Mouse (Mus musculus) kidney, adult 8-10 months (tissue): ENCODE results near the gene Kirrel3.

ENCODE experiments used
- DNase-seq, 2 experiments: peaks; one replicate each; pipeline ENCODE4 v3.0.0; 2022

Gene Kirrel3

DNA sequence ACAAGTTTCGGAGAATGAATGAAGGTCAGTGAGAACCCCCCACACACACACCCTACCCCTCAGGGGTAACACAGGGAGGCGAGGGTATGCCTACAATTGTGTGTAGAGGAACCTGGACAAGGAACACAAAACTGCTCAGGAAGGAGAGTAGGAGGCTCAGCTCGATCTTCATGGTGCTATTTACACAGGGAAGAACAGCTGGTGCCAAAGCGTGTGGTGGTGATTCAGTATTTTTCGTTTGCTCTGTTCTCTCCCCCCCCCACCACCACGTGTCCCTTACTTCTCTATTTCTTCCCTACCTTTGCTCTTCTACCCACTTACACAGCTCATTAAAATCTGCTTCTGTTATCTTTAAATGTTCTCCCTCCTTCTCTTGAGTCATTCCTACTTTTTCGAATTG is 426.1 kb downstream of the Kirrel3 start:
- DNase-seq: no peak

DNA sequence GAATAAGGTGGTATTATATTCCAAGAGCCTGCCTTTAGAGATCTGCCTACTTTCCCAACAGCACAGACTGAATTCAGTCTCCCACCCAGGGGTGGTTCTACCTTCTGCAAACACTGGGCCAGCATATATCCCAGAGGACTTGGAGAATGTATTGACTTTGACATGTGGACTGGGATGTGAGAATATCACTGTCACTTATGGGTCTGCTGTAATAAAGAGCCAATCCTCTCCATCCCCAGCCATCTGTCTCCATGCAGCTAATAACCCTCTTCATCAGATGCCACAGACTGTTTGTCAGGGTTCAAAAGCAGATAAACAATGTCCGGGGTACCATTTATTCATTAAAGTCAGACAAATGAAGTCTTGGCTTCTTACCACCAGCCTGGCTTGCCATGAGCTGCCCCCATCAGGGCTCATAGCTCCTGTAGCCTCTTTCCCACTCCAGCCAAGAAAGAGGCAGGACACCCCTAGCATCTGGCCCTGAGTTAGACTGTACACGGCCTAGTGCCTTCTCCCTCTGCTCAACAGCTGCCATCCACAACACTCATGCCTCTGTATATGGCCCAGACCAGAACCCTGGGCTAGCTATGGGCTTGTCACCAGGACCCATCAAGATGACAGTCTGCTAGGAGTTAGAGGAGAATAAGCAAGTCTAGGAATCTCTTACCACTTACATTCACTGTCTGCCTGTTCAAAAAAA is 426.7 kb downstream of the Kirrel3 start:
- no peak for DNase-seq

DNA sequence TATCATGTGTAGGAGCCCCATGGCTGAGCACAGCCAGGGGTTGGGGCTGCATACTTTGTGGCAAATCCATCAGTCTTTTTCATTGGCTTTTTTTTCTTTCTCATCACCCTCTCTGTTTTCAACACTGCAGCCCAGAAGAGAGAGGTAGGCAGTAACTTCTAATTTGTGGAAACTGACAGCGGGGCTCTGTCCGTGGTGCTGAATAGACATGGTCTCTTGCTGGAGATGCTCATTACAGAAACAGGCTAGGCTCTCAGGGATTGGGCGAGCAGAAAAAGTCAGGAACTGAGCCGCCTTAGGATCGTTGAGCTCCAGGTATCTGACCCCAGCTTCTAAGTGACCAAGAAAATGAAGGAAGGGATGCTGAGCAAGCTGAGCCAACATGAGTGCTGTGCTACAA is 427.3 kb downstream of the Kirrel3 start:
- DNase-seq: peak; percentile 8 to 44

DNA sequence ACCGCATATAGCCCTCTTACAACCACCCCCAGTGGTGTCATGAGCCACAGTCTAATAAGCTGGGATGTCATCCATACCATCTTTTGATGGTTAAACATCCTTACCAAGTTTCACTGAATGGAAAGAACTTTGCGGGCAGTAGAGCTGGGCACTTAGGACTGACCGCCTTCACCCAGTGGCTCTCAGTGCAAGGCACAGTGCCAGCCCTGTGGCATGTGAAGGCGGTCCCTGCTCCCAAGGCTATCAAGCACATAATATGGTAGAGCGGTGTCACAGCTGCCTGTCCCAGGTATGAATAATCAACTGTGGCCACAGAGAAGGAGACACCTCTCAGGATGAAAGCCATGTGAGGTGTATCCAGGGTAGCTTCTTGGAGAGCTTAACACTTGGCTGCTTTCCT is 433.3 kb downstream of the Kirrel3 start:
- no peak for DNase-seq

DNA sequence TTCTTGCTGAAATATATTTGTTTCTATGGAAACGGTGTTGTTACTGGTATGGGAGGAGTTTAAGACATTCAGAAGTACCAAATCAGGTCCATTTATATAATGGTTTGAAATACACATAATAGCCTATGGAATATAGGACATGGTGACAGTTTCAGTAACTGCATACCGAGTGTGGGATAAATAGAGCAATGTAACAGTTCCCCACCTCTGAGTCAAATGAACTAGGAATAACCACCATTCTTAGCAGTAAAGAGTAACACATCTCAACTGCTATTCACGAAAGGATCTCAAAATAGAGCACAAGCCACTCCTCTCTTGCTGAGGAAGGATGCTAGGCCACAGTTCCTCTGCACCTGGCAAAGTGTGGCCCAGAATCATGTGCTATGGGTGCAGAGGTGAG is 434.4 kb downstream of the Kirrel3 start:
- DNase-seq: no peak

DNA sequence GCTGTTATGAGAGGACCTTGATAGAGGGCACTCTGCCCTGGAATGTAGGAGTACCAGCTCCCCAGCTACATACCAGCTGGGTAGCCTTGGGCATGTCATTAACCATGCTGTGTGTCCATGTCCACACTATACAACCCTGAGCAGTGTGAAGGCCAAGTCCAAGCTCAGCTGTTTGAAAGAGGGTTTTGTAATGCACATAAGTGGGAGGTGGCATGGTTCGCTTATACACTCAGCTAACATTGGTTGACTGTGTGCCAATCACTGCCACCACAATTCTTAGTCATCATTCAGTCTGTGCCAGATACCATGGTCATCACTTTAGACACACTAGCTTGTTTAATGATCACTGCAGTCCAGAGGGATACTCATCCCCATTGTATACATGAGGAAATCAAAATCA is 436.2 kb downstream of the Kirrel3 start:
- peak in 1 of 2 experiments; percentile 26 for DNase-seq

DNA sequence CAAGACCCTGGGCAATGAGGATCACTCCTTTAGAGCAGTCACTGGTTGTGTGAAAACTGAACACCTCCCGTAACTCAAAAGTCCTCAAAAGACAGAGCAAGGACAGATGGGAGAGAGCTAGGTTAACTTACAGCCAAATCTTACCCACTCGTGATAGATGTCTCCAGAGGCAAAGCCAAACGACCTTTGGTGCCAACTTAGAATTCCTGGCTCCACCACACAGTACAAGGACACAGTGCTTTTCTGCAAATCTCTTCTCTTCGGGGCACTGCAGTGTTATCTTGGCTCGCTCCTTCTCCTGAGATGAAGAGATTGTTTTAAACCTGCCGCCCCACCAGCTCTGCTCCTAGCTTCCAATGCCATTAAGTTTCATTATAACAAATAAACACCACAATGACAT is 437.0 kb downstream of the Kirrel3 start:
- DNase-seq: no peak

DNA sequence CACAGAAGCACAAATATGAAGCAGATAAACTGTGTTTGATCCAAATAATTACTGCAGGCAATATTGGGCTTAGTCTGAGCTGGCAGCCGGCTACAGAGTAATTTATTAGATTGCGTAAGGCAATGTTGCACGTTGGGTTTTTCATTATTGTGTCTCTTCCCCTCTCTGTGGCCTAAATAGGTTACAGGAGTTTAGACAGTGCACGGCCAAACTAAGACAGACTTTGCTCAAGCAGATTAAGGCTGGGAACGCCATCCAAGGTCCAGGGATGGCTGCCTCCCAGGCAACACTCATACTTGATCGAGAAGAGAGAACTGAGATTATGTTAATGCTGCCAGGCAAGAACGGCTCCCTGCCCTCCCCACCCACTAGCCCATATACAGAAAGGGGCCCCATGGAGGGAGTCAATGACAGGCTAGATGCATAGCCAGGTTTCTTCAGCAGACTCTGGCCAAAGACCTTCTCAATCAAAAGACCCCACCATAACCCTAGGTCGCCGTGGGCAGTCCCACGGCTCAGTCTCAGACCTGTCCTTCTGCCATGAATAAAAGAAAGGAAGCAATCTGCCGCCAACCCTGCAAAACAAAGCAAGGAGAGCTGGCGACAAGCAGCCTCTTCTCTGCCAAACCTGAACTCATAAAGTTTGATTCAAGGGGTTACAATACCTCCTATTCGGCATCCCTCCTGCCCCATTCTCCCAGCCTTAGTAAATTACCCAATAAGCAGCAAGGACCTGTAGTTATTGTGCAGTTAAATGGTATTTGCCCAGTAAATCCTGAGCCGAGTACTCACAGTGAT is 437.6 kb downstream of the Kirrel3 start:
- DNase-seq: no peak

DNA sequence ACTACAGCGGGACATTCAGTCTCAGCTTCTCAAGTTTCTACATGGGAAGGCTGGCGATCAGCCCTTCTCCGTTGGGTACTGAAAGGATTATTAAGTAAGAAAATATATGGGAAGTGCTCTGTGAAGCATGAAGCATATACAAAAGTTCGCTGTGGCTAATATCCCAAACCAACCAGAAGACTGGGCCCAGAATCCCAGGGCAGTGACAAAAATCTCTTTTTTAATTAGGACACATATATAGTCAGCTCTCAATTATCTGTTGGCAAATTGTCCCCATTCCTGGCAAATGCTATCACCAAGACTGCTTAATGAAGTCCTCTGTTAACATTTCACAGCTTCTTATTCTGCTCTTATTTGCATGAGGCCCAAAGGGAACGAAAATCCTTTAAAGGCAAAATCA is 439.9 kb downstream of the Kirrel3 start:
- no peak for DNase-seq

DNA sequence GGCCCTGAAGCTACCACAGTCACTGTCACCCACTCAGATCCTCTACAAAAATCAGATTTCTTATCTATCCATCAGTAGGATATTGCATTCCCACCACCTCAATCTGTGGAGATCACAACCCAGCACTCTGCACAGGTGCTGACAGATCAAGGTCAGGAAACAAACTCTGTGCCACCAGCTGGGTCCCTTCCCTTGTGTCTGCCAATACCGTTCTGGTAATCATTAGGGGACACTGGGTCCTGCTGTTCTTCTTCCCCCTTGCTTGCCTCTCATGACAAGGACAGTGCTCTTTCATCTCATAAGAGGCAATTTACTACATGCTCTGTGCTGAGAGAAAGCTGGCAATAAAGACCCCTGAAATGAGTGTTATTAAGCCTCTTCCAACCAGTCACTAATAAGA is 444.7 kb downstream of the Kirrel3 start:
- no peak for DNase-seq

DNA sequence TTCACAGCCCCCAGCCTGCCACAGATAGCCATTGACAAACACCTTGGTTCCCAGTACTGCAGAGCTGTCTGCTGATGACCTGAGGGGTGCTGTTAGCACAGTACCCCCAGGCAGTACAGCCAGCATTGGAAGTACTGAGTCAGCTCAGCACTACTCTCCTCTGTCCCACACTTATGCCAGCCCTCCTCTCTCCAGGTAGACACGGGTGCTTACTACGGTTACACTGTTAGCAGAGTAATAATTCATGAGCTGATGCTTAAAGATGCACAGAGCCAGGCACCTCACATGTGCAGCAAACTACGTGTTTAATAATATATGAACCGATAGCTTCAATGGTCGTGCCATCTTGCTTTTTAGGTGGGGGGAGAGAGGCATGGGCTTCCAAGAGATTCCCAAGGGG is 452.4 kb downstream of the Kirrel3 start:
- no peak for DNase-seq

DNA sequence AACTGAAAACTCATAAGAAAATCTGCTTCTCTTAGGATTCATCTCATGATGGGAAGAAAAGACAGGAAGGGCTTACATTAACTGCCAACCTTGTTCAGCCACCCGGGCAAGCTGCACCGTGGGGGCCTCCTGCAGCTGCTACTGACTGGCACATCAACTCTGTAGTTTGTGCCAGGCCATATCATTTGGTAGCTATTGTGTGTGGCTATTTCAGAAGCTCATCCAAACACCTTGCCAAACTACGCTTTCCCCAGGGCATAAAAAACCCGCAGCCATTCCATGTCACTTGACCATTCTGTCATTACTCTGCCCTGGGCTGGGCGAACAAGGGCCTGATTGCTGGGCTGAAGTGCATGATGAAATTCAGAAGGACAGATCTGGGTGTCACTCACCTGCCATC is 453.9 kb downstream of the Kirrel3 start:
- no peak for DNase-seq

DNA sequence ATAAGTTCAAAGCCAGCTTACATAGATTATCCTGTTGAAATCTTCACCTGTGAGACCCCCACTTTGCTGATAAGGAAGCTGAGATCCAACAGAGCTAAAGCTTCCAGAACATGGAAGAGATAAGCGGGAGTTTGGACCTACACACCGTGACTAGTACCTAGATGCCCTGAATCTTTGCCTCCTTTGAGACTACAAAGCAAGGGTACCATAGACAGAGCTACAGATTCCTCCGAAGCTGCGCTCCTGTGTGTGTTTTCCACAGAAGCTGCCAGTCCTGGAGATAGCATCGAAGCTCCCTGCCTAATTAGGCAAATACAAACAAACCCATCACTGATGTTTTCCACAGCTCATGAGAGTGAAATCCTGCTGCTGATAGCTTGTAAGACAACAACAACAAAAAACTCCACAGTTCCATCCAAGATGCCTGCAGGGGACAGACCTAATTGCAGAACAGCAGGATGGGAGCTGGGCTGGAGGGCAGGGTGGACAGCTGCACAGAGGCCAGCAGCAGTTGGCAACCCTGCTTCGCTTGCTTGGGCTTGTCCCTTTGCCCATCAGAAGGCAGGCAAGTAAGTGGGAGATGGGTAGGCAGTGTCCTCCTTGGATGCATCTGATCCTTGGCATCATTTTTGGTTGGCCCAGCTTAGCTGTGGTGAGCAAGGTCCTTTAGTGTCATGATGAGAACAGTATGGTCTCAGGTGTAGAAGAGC is 456.6 kb downstream of the Kirrel3 start:
- no peak for DNase-seq

DNA sequence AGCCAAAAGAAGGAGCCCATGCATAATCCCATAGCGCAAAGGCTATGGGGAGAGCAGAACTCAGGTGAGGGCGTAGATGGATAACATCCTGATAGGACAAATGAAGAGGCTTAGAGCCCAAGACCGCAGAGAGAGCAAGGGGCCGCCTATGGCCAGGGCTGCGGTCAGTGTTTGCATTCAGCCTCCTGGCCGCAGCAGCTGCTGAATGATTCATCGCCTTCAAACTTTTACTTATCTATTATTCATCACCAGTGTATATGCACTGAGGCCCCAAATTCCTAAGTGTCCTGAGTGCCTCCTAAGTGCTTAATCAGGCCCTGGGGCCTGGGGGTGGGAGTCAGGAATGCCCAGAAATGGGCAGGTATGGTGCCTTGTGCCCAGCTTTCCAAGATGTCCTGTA is 457.3 kb downstream of the Kirrel3 start:
- DNase-seq: no peak

DNA sequence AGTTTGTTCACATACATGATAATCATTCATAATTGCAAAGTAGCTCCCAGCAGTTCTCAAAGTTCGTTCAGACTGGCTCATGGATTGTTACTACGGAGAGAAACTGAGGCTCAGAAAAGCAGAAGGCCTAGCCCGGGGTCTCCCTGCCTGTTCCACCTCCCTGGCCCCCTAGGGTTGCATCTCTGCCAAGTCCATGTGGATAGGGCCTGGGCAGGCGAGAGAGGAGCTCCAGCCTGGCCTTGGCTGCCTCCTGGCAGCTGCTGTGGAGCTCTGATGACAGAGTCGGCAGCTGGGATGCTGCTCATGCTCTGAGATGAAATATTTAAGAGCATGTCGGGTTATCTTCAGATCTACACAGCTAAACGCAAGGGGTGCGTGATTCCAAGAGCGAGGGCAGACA is 459.6 kb downstream of the Kirrel3 start:
- DNase-seq: no peak

DNA sequence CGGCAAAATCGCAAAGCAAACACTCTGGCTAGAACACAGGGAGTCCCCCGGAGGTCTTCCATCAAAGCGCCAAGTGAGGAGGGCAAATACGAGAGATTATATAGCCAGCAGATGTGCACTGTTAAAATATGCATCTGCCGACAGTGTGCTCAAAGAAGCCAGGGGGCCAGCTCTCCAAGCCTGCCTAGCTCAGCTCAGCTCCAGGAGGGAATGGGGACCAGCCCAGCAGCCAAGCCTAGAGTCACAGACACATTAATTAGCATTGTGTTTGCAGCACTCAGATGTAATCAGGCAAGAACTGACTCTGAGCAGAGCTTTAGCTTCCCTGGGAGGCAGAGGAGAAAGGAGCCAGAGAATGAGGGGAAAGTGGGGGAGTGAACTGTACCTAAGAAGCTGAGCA is 461.6 kb downstream of the Kirrel3 start:
- DNase-seq: no peak

DNA sequence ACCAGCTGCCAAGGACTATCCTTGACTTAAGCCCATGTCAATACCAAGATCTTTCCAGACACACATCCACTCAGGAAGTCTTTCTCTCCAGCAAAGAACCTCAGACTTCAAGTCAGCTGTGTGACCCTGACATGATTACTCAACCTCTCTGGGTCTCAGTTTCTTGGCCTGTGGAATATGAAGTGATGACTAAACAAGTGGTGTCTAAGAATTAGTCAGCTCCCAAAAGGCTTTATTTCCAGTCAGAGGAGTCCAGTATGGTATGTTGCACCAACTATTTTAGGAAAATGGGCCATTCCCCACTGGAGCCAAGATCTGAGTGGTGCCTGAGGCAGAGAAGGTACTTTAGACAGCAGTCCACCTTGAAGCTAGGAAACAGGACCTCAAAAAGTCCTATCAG is 462.0 kb downstream of the Kirrel3 start:
- DNase-seq: no peak

DNA sequence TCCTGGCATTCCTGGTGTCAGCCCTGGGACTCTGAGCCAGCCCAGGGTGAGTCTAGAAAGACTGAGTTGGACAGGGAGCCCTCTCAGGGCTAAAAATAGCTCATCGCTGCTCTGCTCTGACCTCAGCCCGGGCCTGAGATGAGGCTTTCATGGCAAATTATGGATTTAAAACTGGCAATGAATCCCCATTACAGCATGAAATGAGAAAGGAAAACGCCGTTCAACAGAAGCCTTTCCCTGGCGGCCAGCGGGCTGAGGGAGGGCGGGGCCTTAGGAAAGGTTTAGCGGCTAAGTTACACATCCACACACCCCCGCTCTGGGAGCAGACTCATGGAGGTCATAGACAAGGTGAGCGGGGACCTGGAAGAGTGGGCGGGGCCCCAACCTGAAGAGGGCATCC is 467.7 kb downstream of the Kirrel3 start:
- DNase-seq: no peak

DNA sequence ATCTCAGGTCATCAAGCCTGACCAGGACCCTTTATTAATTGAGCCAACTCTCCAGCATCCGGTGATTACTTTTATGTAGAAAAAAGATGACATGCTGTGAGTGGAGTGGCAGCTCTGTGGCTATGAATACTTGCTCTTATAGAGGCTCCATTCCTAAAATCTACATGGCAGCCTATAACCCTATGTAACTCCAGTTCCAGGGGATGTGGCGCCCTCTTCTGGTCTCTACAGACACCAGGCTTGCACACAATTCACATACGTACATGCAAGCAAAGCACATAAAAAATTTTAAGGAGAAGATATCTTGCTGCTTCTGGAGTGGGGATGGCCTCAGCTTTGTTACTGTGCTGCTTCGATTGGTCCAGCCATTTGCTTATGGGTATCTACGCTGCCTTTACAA is 468.5 kb downstream of the Kirrel3 start:
- peak in 1 of 2 experiments; percentile 6 for DNase-seq

DNA sequence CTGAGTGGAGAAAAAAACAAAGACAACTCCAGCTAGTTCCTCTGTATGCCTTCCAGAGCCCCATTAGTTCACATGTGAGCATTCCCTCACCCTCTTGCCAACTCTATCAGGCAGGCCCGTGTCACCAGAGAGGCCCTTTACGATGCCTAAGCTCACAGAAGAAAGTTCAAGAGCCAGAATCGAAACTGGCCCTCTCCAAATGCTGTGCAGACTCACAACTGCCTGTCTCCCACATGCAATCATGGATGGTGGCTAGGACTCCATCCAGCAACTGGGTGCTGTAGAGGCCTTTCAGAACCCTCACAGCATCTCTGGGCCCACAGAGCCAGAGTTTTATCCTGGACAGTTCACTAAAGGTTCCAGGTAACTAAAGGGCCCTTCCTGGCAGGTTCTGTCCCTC is 470.8 kb downstream of the Kirrel3 start:
- DNase-seq: no peak

DNA sequence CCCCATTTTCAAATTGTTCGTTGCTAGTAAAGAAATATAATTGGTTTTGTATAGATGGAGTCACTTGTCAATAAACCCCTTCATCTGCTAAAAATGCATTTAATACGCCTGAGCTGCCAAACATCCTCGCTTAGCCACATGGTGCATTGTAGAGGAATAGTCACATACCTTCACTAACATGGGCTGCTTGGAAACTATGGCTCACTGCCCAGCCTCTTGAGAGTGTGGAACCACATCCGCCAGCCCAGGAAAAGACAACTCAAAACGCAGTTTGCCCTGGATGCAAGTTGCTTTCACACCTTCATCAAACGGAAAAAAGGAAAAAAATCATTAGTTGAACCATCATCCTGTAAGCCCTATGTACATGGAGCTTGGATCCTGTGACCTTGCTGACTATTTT is 472.0 kb downstream of the Kirrel3 start:
- no peak for DNase-seq

DNA sequence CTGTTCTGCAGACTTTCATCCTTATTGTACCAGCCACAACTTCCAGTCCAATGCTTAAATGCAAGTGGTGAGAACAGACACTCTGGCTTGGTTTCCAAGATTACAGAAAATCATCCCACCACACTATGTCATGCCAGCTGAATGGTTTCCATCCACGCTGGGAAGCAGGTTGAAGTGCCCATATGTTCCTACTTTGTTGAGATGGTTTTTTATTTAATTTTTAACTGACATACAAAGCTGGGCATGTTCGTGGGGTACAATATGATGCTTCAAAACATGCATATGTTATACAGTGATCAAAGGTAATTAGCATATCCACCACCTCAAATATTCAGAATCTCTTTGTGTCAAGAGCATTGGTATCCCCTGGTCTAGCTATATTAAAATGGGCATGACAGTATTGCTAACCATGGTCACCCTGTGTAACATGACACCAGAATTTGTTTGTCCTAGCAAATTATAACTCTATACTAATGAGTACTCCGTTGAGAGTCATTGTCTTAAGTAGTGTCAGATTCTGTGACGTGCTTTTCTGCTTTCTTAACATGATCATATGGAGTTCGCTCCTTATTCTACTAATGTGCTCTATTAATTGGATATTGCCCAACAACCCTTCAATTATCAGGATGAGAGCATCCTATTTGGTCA is 472.6 kb downstream of the Kirrel3 start:
- no peak for DNase-seq

DNA sequence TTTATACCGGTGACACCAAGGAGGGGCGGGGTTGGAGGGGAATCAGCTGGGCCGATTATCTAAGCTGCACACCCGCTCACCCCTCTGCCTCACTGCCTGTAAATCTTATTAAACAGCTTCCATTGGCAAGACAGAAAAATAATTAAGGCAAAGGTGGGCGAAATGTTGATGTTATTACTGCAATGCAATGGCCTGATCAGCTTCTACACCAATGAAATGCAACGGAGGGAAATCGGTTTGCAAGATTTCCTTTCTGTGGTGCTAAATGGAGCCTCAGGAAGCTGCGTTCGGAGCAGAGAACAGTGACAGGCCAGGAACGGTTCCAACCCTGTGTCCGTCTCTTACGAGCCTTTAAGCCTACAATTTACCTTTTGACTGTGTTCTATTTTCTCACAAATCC is 475.0 kb downstream of the Kirrel3 start:
- DNase-seq: no peak

DNA sequence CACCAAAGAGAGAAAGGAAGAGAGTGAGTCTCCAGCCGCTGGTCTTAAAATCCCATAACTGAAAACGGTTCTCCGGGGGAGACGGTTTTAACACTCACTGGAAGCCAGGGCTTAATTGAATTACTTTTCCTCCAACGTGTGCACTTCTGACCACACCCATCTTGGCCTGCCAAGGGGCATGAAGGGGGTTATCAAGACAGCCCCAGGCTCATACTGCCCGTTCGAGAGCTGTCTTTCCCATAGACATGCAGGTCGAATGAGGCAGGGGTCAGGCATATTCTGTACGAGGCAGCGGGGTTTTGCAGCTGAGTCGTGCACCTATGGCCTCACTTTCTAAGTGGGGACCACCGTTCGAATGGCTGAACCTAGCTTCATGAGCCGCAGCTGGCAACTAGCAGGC is 475.5 kb downstream of the Kirrel3 start:
- no peak for DNase-seq
